Mouse (Mus musculus) MEL (cell line): ENCODE measurements at regions not wholly inside any gene's neighbourhood (a gene's known extent, or its start where the extent isn't known, plus 50 kb on each side); places are given as distances from the start of the nearest gene placed in this dataset.

Experiments
- DNase-seq: peaks from one replicate; pipeline ENCODE4 v3.0.0; 2011; ENCODE audit warnings: low read depth, low spot score
- H3K27ac ChIP-seq: 2 replicates; pipeline ENCODE4 v1.5.1; 2012; ENCODE audit warnings: low read depth, mild to moderate bottlenecking, control low read depth, low read length, moderate library complexity; ENCODE audit not compliant: control insufficient read depth
- H3K27me3 ChIP-seq, 2 experiments: fragments of 150-350 bp in 1 of 2; sonication (generic) in 1 of 2; 2 replicates each; pipeline ENCODE4 v1.6.1; 2012; ENCODE audit warnings: low read length in 2 of 2, mild to moderate bottlenecking in 2 of 2, improper control_type of control experiment in 1 of 2, moderate library complexity in 1 of 2; ENCODE audit not compliant: insufficient read depth in 2 of 2, control insufficient read depth in 1 of 2
- H3K36me3 ChIP-seq, 2 experiments: 2 replicates each; pipeline ENCODE4 v1.6.1; 2012 to 2014; ENCODE audit warnings: low read length in 2 of 2, improper control_type of control experiment in 1 of 2, inconsistent platforms in 1 of 2, mild to moderate bottlenecking in 1 of 2; ENCODE audit not compliant: insufficient read depth in 2 of 2, control insufficient read depth in 1 of 2
- H3K4me1 ChIP-seq, 2 experiments: fragments of 150-350 bp in 1 of 2; sonication (generic) in 1 of 2; 2 replicates each; pipeline ENCODE4 v1.6.1; 2012; ENCODE audit warnings: low read length in 2 of 2, improper control_type of control experiment in 1 of 2, mild to moderate bottlenecking in 1 of 2; ENCODE audit not compliant: insufficient read depth in 2 of 2, control insufficient read depth in 1 of 2
- H3K4me3 ChIP-seq, 2 experiments: fragments of 150-350 bp in 1 of 2; sonication (generic) in 1 of 2; 2 replicates each; pipeline ENCODE4 v1.5.1; 2012; ENCODE audit warnings: low read depth in 2 of 2, low read length in 2 of 2, mild to moderate bottlenecking in 2 of 2, moderate library complexity in 2 of 2, control low read depth in 1 of 2, improper control_type of control experiment in 1 of 2; ENCODE audit not compliant: control insufficient read depth in 1 of 2, insufficient read depth in 1 of 2
- H3K79me2 ChIP-seq: 2 replicates; pipeline ENCODE4 v1.6.1; 2012; ENCODE audit warnings: mild to moderate bottlenecking, low read length, moderate library complexity; ENCODE audit not compliant: control insufficient read depth, poor library complexity, insufficient read depth
- H3K9ac ChIP-seq: 2 replicates; pipeline ENCODE4 v1.6.1; 2012; ENCODE audit warnings: low read depth, mild to moderate bottlenecking, control low read depth, low read length, moderate library complexity; ENCODE audit not compliant: control insufficient read depth, poor library complexity, severe bottlenecking
- H3K9me3 ChIP-seq: fragments of 150-350 bp; sonication (generic); replicated peaks from 2 replicates; pipeline ENCODE4 v1.6.1; 2012; ENCODE audit warnings: mild to moderate bottlenecking, low read length, improper control_type of control experiment, moderate library complexity; ENCODE audit not compliant: insufficient read depth
- BHLHE40 ChIP-seq: IDR thresholded peaks from 2 replicates; pipeline ENCODE4 v1.6.1; 2012; ENCODE audit warnings: low read depth, mild to moderate bottlenecking, inconsistent platforms, low read length, improper control_type of control experiment, borderline replicate concordance
- CHD1 ChIP-seq: IDR thresholded peaks from 2 replicates; pipeline ENCODE4 v1.6.1; 2012; ENCODE audit warnings: low read depth, mild to moderate bottlenecking, inconsistent platforms, low read length, improper control_type of control experiment
- GABPA ChIP-seq: IDR thresholded peaks from 2 replicates; pipeline ENCODE4 v1.6.1; 2012; ENCODE audit warnings: low read depth, mild to moderate bottlenecking, inconsistent platforms, low read length, improper control_type of control experiment, moderate library complexity
- HCFC1 ChIP-seq: IDR thresholded peaks from 2 replicates; pipeline ENCODE4 v1.6.1; 2012; ENCODE audit warnings: low read depth, mild to moderate bottlenecking, inconsistent platforms, low read length, improper control_type of control experiment, moderate library complexity
- MAFK ChIP-seq: IDR thresholded peaks from 2 replicates; pipeline ENCODE4 v1.6.1; 2011; ENCODE audit warnings: low read depth, mild to moderate bottlenecking, low read length, improper control_type of control experiment, borderline replicate concordance
- MAX ChIP-seq: IDR thresholded peaks from 2 replicates; pipeline ENCODE4 v1.6.1; 2011; ENCODE audit warnings: low read length, improper control_type of control experiment
- MYB ChIP-seq: IDR thresholded peaks from 2 replicates; pipeline ENCODE4 v1.6.1; 2011; ENCODE audit warnings: mild to moderate bottlenecking, low read depth, low read length, improper control_type of control experiment
- NELFE ChIP-seq: IDR thresholded peaks from 2 replicates; pipeline ENCODE4 v1.6.1; 2011; ENCODE audit warnings: low read depth, low read length, improper control_type of control experiment
- POLR2A ChIP-seq, 2 experiments: IDR thresholded peaks; 2 replicates each; pipeline ENCODE4 v1.6.1; 2011 to 2012; ENCODE audit warnings: low read length in 2 of 2, mild to moderate bottlenecking in 2 of 2, control low read depth in 1 of 2, improper control_type of control experiment in 1 of 2, low read depth in 1 of 2, moderate library complexity in 1 of 2; ENCODE audit not compliant: control insufficient read depth in 1 of 2, insufficient read depth in 1 of 2, poor library complexity in 1 of 2
- RAD21 ChIP-seq: IDR thresholded peaks from 2 replicates; pipeline ENCODE4 v1.6.1; 2011; ENCODE audit warnings: mild to moderate bottlenecking, low read depth, low read length, improper control_type of control experiment
- RCOR1 ChIP-seq: IDR thresholded peaks from 2 replicates; pipeline ENCODE4 v1.6.1; 2012; ENCODE audit warnings: low read depth, mild to moderate bottlenecking, inconsistent platforms, low read length, improper control_type of control experiment
- SMC3 ChIP-seq: IDR thresholded peaks from 2 replicates; pipeline ENCODE4 v1.6.1; 2011; ENCODE audit warnings: low read depth, low read length, improper control_type of control experiment
- TAL1 ChIP-seq: IDR thresholded peaks from 2 replicates; pipeline ENCODE4 v1.6.1; 2012; ENCODE audit warnings: mild to moderate bottlenecking, inconsistent platforms, low read length, moderate library complexity, mixed read lengths
- USF2 ChIP-seq, 2 experiments: IDR thresholded peaks; 2 replicates each; pipeline ENCODE4 v1.6.1; 2011 to 2012; ENCODE audit warnings: improper control_type of control experiment in 2 of 2, low read length in 2 of 2, borderline replicate concordance in 1 of 2, inconsistent platforms in 1 of 2, low read depth in 1 of 2, mild to moderate bottlenecking in 1 of 2; ENCODE audit not compliant: insufficient read depth in 1 of 2
- ZC3H11A ChIP-seq: IDR thresholded peaks from 2 replicates; pipeline ENCODE4 v1.6.1; 2012; ENCODE audit warnings: low read depth, mild to moderate bottlenecking, inconsistent platforms, low read length, improper control_type of control experiment

DNA sequence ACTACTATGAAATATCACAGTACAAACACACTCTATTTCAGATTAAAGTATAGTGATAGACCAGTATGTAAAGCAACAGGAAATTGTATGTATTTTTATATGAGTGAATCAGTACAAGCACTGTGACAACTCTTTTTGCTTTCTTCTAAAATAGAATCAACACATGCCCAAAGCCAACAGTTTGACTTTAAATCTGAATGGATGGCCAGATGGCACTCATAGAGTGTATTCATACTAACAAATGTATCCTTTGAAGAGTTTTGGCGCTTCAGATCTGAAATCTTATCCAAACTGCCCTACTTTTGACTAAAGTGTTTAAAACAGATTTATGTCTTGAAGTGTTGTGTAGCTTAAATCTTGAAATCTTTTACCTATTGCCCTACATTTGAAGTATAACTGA is 184.5 kb downstream of the Dkk2 start:
- H3K27ac ChIP-seq, result no peak overlapping the region
- TF ChIP-seq MYB (no peak), USF2 (IDR thresholded peaks at IDR 0.05; ENCODE audit: borderline replicate concordance in 1 of 2, insufficient read depth in 1 of 2, low read depth in 1 of 2, low read length in 2 of 2) (no peak), BHLHE40 (no peak), RAD21 (no peak), NELFE (no peak), HCFC1 (no peak), TAL1 (no peak), MAFK (no peak), CHD1 (no peak), MAX (no peak), POLR2A (IDR thresholded peaks at IDR 0.05; ENCODE audit: control insufficient read depth in 1 of 2, insufficient read depth in 1 of 2, low read depth in 1 of 2, low read length in 2 of 2, poor library complexity in 1 of 2) (no peak)
- TF ChIP-seq, all 39 proteins: peak for 0
- DNase-seq, result no peak
- H3K79me2 ChIP-seq, result no peaks in the 10 kb centered on the region
- H3K4me3 ChIP-seq, result no peak overlapping the region
- H3K4me1 ChIP-seq, result no peaks in the 10 kb centered on the region
- H3K9ac ChIP-seq, result no peak overlapping the region
- H3K9me3 ChIP-seq, result no peaks in the 10 kb centered on the region
- H3K36me3 ChIP-seq, result no peaks in the 10 kb centered on the region
- no peaks in the 10 kb centered on the region for H3K27me3 ChIP-seq

DNA sequence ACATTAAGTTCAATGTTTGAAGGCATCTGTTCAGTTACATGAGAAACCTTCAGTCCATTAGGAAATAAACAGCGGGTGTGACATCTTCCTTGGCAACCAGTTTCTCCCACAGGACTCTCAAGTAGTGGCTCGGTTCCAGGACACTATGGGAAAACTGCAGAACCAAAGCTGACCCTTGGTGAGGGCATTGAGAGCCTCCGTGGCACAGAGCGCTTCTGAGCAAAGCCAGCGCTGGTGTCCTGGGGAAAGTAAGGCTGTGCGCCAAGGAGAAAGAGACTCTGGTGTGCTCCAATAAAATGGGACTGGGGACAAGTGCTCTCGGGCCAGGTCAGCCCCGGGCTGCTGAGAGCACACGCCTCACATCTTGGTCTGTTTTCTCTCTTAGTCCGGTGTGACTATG is 189.7 kb downstream of the Dkk2 start:
- Histone ChIP-seq H3K27me3 (no peaks in the 10 kb centered on the region), H3K9me3 (no peaks in the 10 kb centered on the region), H3K79me2 (no peaks in the 10 kb centered on the region), H3K36me3 (no peaks in the 10 kb centered on the region), H3K4me1 (no peaks in the 10 kb centered on the region), H3K9ac (no peak overlapping the region), H3K27ac (no peak overlapping the region), H3K4me3 (no peak overlapping the region)
- no peak for TF ChIP-seq ZC3H11A
- no peak for TF ChIP-seq RCOR1
- no peak for TF ChIP-seq SMC3
- DNase-seq, result no peak

DNA sequence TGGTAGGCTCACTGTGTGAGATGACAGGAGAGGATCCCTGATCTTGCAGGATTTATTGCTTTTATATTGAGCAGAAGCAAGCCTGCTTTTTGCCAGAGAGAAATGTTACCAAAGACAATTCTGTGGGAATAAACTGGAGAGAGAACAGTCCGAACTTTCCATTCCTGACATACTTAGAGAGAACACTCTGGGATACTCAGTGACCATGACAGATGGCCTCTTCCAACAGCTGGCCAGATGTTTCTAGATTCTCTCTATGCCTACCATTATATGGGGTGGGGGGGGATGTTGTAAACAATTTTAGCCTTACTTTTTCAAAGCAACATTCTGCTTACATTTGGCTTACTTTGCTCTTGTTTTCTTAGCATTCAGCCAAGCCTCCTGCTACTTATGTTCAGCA is 192.7 kb downstream of the Dkk2 start:
- no peak for TF ChIP-seq GABPA
- Histone ChIP-seq H3K27me3 (no peaks in the 10 kb centered on the region), H3K27ac (no peak overlapping the region), H3K9me3 (no peaks in the 10 kb centered on the region), H3K36me3 (no peaks in the 10 kb centered on the region), H3K79me2 (no peaks in the 10 kb centered on the region), H3K4me1 (no peaks in the 10 kb centered on the region), H3K4me3 (no peak overlapping the region), H3K9ac (no peak overlapping the region)
- DNase-seq, result no peak
